In the genomic region with DNA sequence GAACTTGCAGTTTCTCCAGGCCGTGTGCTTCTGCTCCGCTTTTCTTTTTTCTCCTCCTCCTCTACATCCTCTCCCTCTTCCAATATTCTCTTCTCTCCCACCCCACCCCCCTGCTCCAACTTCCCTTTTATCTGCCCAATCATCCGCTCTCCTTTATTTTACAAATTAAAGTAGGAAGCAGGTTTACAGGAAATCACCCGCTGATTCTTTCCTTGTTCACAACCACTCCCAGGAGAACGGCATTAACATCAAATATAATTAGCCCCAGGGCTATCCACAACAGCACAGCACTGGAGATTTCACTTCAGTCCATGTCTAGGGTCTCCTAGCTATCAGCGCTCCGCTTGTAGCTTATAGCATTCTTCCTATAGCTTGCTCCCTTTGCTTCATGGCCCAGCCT, we compare ENCODE assay signal across 19 mouse cellular contexts.
"Had no signal": no experiment of that assay in that cellular context is flagged by ENCODE, and none has a peak within 500 bp of the region (broad histone marks: within the 10 kb centered on the region; RNA-seq: fewer than 3 reads in every experiment).

No protein-coding gene starts in this region.

- DNase-seq: liver, postnatal 0 days; lung, adult 2 months; lung, postnatal 14 days; lung, postnatal 36 days; right cerebral cortex, adult 18-20 months; right cerebral cortex, postnatal 25 days; right cerebral cortex, postnatal 4 days; spleen, adult 18-20 months; thymus, adult 2 months; thymus, postnatal 25 days; thymus, postnatal 4 days had no signal

- H3K9me3 ChIP-seq: lung, embryonic 15.5 days; midbrain, embryonic 13.5 days; midbrain, embryonic 15.5 days; neural tube, embryonic 12.5 days had no signal

- H3K4me3 ChIP-seq: lung, embryonic 15.5 days; megakaryocyte, embryonic 14.5 days; midbrain, embryonic 13.5 days; midbrain, embryonic 15.5 days; neural tube, embryonic 12.5 days had no signal

- ATAC-seq: liver, postnatal 0 days; lung, postnatal 0 days; midbrain, embryonic 13.5 days; midbrain, embryonic 15.5 days had no signal

- H3K4me1 ChIP-seq: lung, embryonic 15.5 days; megakaryocyte, embryonic 14.5 days; midbrain, embryonic 13.5 days; midbrain, embryonic 15.5 days; neural tube, embryonic 12.5 days had no signal

- H3K9ac ChIP-seq: liver, postnatal 0 days; lung, embryonic 15.5 days; midbrain, embryonic 13.5 days; midbrain, embryonic 15.5 days; neural tube, embryonic 12.5 days had no signal

- H3K27ac ChIP-seq: lung, embryonic 15.5 days; macrophage; midbrain, embryonic 13.5 days; midbrain, embryonic 15.5 days; neural tube, embryonic 12.5 days had no signal

- H3K27me3 ChIP-seq: lung, embryonic 15.5 days; megakaryocyte, embryonic 14.5 days; midbrain, embryonic 13.5 days; midbrain, embryonic 15.5 days; neural tube, embryonic 12.5 days had no signal

- H3K36me3 ChIP-seq: lung, embryonic 15.5 days; midbrain, embryonic 13.5 days; midbrain, embryonic 15.5 days; neural tube, embryonic 12.5 days had no signal

- H3K4me2 ChIP-seq: lung, embryonic 15.5 days; midbrain, embryonic 11.5 days; midbrain, embryonic 13.5 days; midbrain, embryonic 15.5 days; neural tube, embryonic 12.5 days had no signal
